Mouse (Mus musculus) MEL-GATA-1-ER (cell line): ENCODE measurements at regions not wholly inside any gene's neighbourhood (a gene's known extent, or its start where the extent isn't known, plus 50 kb on each side); places are given as distances from the start of the nearest gene placed in this dataset.

Experiments used
- DNase-seq: peaks from one replicate; pipeline ENCODE4 v3.0.0-alpha.2; 2012; ENCODE audit warnings: low read depth; ENCODE audit errors: extremely low read depth

GRCm38 (mm10) chr4:124451131-124451530 is 159.5 kb downstream of the 3100002H09Rik start:
- no peak for DNase-seq

- DNase-seq: no peak
Observed at GRCm38 (mm10) chr4:124446615-124447014, 164.0 kb downstream of the 3100002H09Rik start.

DNA sequence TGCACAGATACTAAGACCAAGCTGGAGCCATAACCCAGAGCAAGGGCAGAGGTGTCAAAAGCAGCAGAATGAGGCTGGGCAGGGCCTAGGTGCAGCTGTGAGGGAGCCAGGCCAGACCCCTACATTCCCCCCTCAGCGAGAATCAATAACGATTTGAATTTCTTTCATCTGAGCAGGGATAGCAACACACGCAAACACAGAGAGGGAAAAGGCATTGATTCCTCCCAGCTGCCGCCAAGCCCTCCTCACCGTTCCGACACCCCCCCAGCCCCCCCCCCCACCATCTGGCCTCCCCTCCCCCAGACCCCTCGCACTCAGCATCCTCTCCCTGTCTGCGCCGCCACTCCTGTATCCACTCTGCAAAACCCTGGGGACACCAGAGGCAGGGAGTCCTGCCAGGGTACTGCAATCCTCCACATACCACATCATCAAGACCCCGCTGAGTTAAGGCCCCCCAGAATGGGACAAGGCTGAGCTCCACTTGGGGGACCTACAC is 166.9 kb downstream of the 3100002H09Rik start:
- no peak for DNase-seq

GRCm38 (mm10) chr4:124443130-124443503 is 167.5 kb downstream of the 3100002H09Rik start:
- no peak for DNase-seq

DNA sequence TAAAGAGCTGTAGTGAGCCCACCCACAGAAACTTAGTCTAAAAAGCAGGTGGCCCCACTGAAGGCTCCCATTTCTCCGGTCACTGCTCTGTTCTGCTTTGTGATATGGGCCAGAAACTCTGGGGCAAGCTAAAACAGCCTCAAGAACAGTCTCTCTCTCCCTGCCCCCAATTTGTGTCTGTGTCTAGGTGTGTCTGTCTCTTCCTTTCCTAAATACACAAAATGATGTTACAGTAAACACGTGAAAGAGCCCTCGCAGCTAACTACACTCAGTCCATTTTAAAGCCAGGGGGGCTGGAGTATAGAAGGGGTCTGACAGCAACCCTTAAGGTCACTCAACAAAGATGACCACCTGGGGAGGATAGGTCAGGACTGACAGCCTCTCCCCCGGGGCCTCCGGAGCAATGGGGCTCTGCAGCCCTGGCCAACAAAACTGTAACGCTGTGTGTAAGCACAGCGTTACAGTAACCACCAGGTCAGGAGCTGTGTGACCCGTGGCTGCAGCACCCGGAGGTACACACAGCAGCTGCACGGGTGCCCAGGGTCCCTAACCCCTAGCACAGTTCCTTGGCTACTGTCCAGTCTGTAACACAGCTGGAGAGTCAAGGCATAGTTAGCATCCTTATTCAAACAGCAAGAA is 168.0 kb downstream of the 3100002H09Rik start:
- DNase-seq: no peak

- DNase-seq: no peak
Observed at GRCm38 (mm10) chr4:124441737-124442487, 168.7 kb downstream of the 3100002H09Rik start.

DNA sequence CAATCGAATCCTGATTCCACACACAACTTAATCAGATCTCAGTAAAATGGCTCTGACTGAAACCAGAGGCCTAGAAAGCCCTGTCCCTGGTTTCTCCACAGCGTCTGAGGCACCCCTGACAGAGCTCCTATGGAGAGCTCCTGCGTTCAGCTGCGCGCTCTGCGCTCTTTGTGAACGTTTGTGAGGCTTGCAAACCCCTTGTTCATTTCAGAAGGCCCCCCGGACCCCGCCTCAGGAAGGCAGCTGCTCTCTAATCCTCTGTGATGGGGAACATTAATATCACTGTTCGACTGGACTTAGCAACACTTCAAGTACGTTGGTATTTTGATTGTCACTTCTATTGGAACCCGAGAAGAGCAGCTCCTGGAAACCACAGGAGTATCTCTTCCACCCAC is 175.6 kb downstream of the 3100002H09Rik start:
- no peak for DNase-seq

GRCm38 (mm10) chr4:124434059-124435039 is 176.3 kb downstream of the 3100002H09Rik start:
- no peak for DNase-seq

DNA sequence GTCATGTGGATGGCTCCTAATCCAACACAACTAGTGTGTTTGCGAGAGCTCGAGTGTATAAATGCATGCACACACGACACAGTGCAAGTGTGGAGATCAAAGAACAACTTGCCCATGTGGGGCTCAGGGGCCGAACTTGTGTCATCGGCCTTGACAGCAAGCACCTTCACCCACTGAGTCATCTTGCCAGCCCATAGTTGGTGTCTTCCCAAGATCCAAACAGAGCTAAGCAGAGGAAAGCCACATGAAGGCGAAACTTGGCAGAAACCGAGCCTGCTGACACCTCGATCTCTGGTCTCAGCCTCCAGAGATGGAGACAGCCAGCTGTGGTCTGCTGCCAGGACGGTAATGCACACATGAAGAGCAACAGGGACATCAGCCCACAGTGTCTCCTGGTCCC is 177.1 kb downstream of the 3100002H09Rik start:
- no peak for DNase-seq

DNA sequence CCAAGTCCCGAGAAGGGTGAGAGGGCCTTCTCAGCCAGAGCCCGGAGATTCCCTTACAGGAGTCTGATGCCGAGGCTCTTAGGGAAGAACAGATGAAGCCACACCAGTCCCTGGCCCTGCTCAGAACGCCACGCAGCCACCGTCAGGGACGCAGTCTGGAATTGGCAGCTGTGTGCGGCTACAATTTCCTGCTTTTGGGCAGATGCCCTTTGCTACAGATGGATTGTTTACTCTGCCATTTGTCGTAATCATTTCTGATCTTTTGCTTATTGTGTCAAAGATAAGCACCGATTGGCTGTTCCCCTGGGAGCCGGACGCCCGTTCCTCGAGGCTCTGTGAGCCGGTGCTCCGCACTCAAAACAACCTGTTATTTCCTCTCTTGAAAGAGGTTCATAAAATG is 179.4 kb downstream of the 3100002H09Rik start:
- DNase-seq: no peak

- no peak for DNase-seq
Observed at GRCm38 (mm10) chr4:124428844-124429243, 181.8 kb downstream of the 3100002H09Rik start.

- DNase-seq: no peak
Observed at GRCm38 (mm10) chr4:124422406-124422805, 188.2 kb downstream of the 3100002H09Rik start.

- DNase-seq: no peak
Observed at GRCm38 (mm10) chr4:124418431-124418830, 192.2 kb downstream of the 3100002H09Rik start.

- no peak for DNase-seq
Observed at GRCm38 (mm10) chr4:124417176-124417575, 193.4 kb downstream of the 3100002H09Rik start.

DNA sequence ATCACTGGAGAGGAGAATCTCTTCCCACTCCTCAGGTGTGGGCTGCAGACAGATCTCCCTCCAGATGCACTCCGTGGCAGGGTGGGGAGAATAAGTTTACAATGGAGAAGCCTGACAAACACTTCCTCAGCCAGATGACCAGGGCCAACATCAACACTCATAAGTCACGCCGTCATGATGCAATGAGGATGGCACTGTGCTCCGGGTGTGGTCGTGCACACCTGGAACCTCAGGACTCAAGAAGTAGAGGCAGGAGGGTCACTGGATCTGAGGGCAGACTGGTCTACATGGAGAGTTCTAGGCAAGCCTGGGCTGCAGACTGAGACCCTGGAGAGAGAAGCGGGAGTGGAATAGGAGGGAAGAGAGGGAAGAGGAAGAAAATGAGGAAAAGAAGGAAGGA is 194.3 kb downstream of the 3100002H09Rik start:
- no peak for DNase-seq

DNA sequence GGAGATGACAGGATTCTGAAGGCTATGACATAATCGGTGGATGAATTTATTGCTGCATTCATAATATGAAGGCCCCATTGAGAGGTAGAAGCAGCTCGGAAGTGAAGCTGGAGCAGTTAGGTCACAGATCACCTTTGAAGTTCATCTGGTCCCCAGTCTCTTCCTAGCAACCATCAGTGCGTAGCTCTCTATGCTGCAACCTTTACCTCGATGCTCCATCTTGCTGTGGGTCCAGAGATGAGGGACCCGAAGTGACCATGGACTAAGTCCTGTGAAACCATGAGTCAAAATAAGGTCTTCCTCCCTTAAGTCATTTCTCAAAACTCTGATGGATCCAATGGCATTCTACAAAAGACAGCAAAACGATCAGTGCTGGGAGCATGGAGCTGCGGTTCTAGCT is 196.2 kb downstream of the 3100002H09Rik start:
- no peak for DNase-seq

GRCm38 (mm10) chr4:124409279-124409678 is 201.3 kb downstream of the 3100002H09Rik start:
- no peak for DNase-seq

- DNase-seq: no peak
Observed at GRCm38 (mm10) chr4:124402075-124402474, 208.5 kb downstream of the 3100002H09Rik start.

DNA sequence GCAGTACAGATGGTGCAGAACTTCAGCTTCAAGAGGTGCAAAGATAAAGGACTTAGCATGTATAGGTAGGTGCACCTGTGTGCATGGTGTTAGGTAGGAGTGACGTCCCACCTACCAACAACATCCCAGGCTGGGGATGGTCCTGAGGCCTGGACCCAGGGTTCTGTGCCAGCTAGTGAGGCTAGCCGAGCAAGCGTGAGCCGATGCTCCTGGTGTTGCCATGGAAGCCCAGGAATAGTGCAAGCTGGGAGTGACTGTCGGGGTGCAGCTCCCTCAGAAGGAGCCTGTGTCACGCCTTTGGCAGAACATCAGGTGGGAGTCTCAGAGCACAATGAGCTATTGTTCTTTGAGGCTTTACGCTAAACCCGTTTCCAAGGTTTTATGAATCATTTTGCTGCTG is 209.9 kb downstream of the 3100002H09Rik start:
- DNase-seq: no peak

GRCm38 (mm10) chr4:124400136-124400675 is 210.4 kb downstream of the 3100002H09Rik start:
- no peak for DNase-seq

- no peak for DNase-seq
Observed at GRCm38 (mm10) chr4:124398354-124398753, 212.2 kb downstream of the 3100002H09Rik start.
